Mouse (Mus musculus): ENCODE data around the gene Ndufa5.

The Ndufa5 gene

GRCm38 (mm10) chr6:24527155-24528063 lies at the start of gene Ndufa5:
Gene Ndufa5 (minus strand): TSS chr6:24528013.
- peak; percentile 86 to 89 for DNase-seq (ENCODE audit: low read depth in 2 of 2, low spot score in 2 of 2)

- DNase-seq (ENCODE audit: low read depth in 2 of 2, low spot score in 2 of 2) = no peak
These were observed 45.5 kb upstream of the Ndufa5 start for GRCm38 (mm10) chr6:24573319-24573718.

- DNase-seq (ENCODE audit: low read depth in 2 of 2, low spot score in 2 of 2) = no peak
These were observed 44.6 kb upstream of the Ndufa5 start for GRCm38 (mm10) chr6:24572431-24572830.

- no peak for DNase-seq (ENCODE audit: low read depth in 2 of 2, low spot score in 2 of 2)
These were observed 43.3 kb upstream of the Ndufa5 start for GRCm38 (mm10) chr6:24571126-24571525.

- DNase-seq (ENCODE audit: low read depth in 2 of 2, low spot score in 2 of 2) = no peak
These were observed 42.5 kb upstream of the Ndufa5 start for GRCm38 (mm10) chr6:24570278-24570677.

GRCm38 (mm10) chr6:24569711-24570110 lies 41.9 kb upstream of the Ndufa5 start:
- DNase-seq (ENCODE audit: low read depth in 2 of 2, low spot score in 2 of 2) = no peak

- no peak for DNase-seq (ENCODE audit: low read depth in 2 of 2, low spot score in 2 of 2)
These were observed 41.1 kb upstream of the Ndufa5 start for GRCm38 (mm10) chr6:24568963-24569362.

- DNase-seq (ENCODE audit: low read depth in 2 of 2, low spot score in 2 of 2) = no peak
These were observed 37.1 kb upstream of the Ndufa5 start for GRCm38 (mm10) chr6:24564886-24565285.

- no peak for DNase-seq (ENCODE audit: low read depth in 2 of 2, low spot score in 2 of 2)
These were observed 36.3 kb upstream of the Ndufa5 start for GRCm38 (mm10) chr6:24564081-24564480.

- no peak for DNase-seq (ENCODE audit: low read depth in 2 of 2, low spot score in 2 of 2)
These were observed 27.7 kb upstream of the Ndufa5 start for GRCm38 (mm10) chr6:24555488-24555887.

- DNase-seq (ENCODE audit: low read depth in 2 of 2, low spot score in 2 of 2) = no peak
These were observed 26.7 kb upstream of the Ndufa5 start for GRCm38 (mm10) chr6:24554427-24555086.

- no peak for DNase-seq (ENCODE audit: low read depth in 2 of 2, low spot score in 2 of 2)
These were observed 24.2 kb upstream of the Ndufa5 start for GRCm38 (mm10) chr6:24552046-24552445.

GRCm38 (mm10) chr6:24549801-24550200 lies 22.0 kb upstream of the Ndufa5 start:
- no peak for DNase-seq (ENCODE audit: low read depth in 2 of 2, low spot score in 2 of 2)

GRCm38 (mm10) chr6:24546716-24547420 lies 19.1 kb upstream of the Ndufa5 start:
- DNase-seq (ENCODE audit: low read depth in 2 of 2, low spot score in 2 of 2) = no peak

- DNase-seq (ENCODE audit: low read depth in 2 of 2, low spot score in 2 of 2) = no peak
These were observed 15.3 kb upstream of the Ndufa5 start for GRCm38 (mm10) chr6:24543119-24543591.

GRCm38 (mm10) chr6:24542393-24542792 lies 14.6 kb upstream of the Ndufa5 start:
- no peak for DNase-seq (ENCODE audit: low read depth in 2 of 2, low spot score in 2 of 2)

GRCm38 (mm10) chr6:24540106-24540505 lies 12.3 kb upstream of the Ndufa5 start:
- DNase-seq (ENCODE audit: low read depth in 2 of 2, low spot score in 2 of 2) = no peak

GRCm38 (mm10) chr6:24538435-24538834 lies 10.6 kb upstream of the Ndufa5 start:
- no peak for DNase-seq (ENCODE audit: low read depth in 2 of 2, low spot score in 2 of 2)

- DNase-seq (ENCODE audit: low read depth in 2 of 2, low spot score in 2 of 2) = no peak
These were observed 5.0 kb upstream of the Ndufa5 start for GRCm38 (mm10) chr6:24532804-24533203.

- no peak for DNase-seq (ENCODE audit: low read depth in 2 of 2, low spot score in 2 of 2)
These were observed 3.1 kb upstream of the Ndufa5 start for GRCm38 (mm10) chr6:24530711-24531420.

- DNase-seq (ENCODE audit: low read depth in 2 of 2, low spot score in 2 of 2) = peak; percentile 23 to 50
These were observed 2.4 kb upstream of the Ndufa5 start for GRCm38 (mm10) chr6:24530166-24530565.
